Mouse (Mus musculus): ENCODE measurements at regions not wholly inside any gene's neighbourhood (a gene's known extent, or its start where the extent isn't known, plus 50 kb on each side); places are given as distances from the start of the nearest gene placed in this dataset.
"Not testable (repeated sequence)": the region's sequence is repeated elsewhere in the genome, so short reads cannot be mapped to it uniquely, and the experiment has no call there.

DNA sequence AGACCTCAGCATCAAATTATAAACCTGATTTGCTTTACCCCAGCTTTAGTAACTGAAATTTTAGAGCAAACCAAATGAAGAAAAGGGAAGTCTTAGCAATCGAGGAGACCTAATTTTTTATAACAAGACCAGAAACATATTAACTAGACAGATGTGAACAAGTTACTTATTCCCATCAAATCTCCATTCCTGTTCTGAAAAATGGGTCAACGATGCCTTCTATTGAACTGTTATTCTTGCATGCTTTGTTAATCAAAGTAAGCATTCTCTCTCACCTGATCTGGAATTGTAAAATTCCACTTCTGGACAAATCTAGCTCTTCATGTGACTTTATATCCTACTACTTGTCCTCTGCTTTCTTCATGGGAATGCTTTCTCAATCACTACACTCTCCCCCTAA lies 137.6 kb downstream of the Arrdc3 start:
- Histone ChIP-seq H3K36me3 (ENCODE audit: control insufficient read depth, insufficient read depth, low read length) (no peaks in the 10 kb centered on the region), H3K4me3 (ENCODE audit: low read depth, low read length) (no peak overlapping the region), H3K27ac (replicated peaks) (no peak overlapping the region), H3K9me3 (ENCODE audit: control insufficient read depth, low read length) (no peaks in the 10 kb centered on the region), H3K9ac (ENCODE audit: low read length) (no peak overlapping the region), H3K4me1 (replicated peaks; ENCODE audit: control insufficient read depth, insufficient read depth) (no peaks in the 10 kb centered on the region), H3K4me2 (replicated peaks; ENCODE audit: low read depth) (no peak overlapping the region), H3K27me3 (ENCODE audit: control insufficient read depth, insufficient read depth, low read length) (no peaks in the 10 kb centered on the region)
- TF ChIP-seq EP300 (optimal IDR thresholded peaks at IDR 0.05) (no peak), CTCF (IDR thresholded peaks at IDR 0.05; ENCODE audit: low read depth) (no peak)
- ATAC-seq (ENCODE audit: low FRiP score, low TSS enrichment) (no peak), DNase-seq (ENCODE audit: low spot score) (no peak)
- 88% methylated on average over 2 of the region's 2 CpGs for WGBS

DNA sequence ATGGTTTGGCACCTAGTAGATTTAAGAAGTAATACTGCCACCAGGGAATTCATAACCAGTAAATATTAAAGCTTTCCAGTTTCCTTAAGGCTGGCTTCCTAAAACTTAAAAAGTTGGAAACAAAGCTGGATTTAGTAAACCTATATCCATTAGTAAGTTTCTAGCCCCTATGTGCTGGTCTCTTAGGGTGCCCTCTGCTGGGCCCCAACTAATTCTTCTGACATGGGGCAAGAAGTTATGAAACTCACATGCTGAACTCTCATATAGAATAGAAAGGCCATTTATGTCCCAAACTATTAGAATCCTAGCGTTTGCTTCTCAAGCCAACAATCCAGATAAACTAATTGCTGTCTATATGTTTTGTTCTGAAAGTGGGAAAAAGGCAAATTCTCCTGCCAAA lies 139.2 kb downstream of the Arrdc3 start:
- TF ChIP-seq EP300 (optimal IDR thresholded peaks at IDR 0.05) (no peak), CTCF (IDR thresholded peaks at IDR 0.05; ENCODE audit: low read depth) (peak; percentile 42)
- H3K9ac ChIP-seq (ENCODE audit: low read length), result no peak overlapping the region

GRCm38 (mm10) chr13:81025241-81025760 lies 142.1 kb downstream of the Arrdc3 start:
- H3K27me3 ChIP-seq (ENCODE audit: control insufficient read depth, insufficient read depth, low read length); H3K9ac ChIP-seq (ENCODE audit: low read length); H3K36me3 ChIP-seq (ENCODE audit: control insufficient read depth, insufficient read depth, low read length); DNase-seq (ENCODE audit: low spot score); H3K4me3 ChIP-seq (ENCODE audit: low read depth, low read length); H3K4me1 ChIP-seq (replicated peaks; ENCODE audit: control insufficient read depth, insufficient read depth); ATAC-seq (ENCODE audit: low FRiP score, low TSS enrichment); H3K27ac ChIP-seq (replicated peaks); H3K9me3 ChIP-seq (ENCODE audit: control insufficient read depth, low read length); H3K4me2 ChIP-seq (replicated peaks; ENCODE audit: low read depth): not testable (repeated sequence)
- 91% methylated on average over 13 of the region's 14 CpGs for WGBS

More for the DNA sequence above, 139.2 kb downstream of the Arrdc3 start:
- H3K4me3 ChIP-seq (ENCODE audit: low read depth, low read length), result no peak overlapping the region
- H3K27ac ChIP-seq (replicated peaks), result no peak overlapping the region
- 71% methylated on average over 1 of the region's 1 CpGs for whole genome bisulfite sequencing
- no peaks in the 10 kb centered on the region for H3K27me3 ChIP-seq (ENCODE audit: control insufficient read depth, insufficient read depth, low read length)
- DNase-seq (ENCODE audit: low spot score), result no peak
- H3K9me3 ChIP-seq (ENCODE audit: control insufficient read depth, low read length), result no peaks in the 10 kb centered on the region
- H3K36me3 ChIP-seq (ENCODE audit: control insufficient read depth, insufficient read depth, low read length), result no peaks in the 10 kb centered on the region
- ATAC-seq (ENCODE audit: low FRiP score, low TSS enrichment), result no peak
- H3K4me1 ChIP-seq (replicated peaks; ENCODE audit: control insufficient read depth, insufficient read depth), result no peaks in the 10 kb centered on the region
- H3K4me2 ChIP-seq (replicated peaks; ENCODE audit: low read depth), result no peak overlapping the region

DNA sequence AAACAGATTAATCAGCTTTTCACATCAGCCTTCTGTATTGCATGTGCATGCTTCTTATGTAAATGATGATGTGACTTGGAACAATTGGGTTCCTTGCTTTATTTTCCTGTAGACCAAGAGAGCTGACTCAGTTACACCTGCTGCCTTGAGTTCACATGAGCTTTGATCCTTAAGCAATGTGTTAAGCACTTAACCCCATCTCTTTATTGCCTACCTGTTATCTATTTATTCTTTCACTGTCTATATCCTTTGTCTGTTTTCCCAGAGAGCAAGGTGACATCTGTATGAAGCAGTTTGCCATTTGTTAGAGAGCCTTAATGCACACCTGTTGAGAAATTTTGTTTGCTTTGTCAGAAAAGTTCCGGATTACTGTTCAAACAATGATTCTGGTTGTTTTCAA lies 154.1 kb downstream of the Arrdc3 start:
- Histone ChIP-seq H3K4me2 (replicated peaks; ENCODE audit: low read depth) (no peak overlapping the region), H3K27ac (replicated peaks) (no peak overlapping the region), H3K4me3 (ENCODE audit: low read depth, low read length) (no peak overlapping the region), H3K27me3 (ENCODE audit: control insufficient read depth, insufficient read depth, low read length) (no peaks in the 10 kb centered on the region), H3K9ac (ENCODE audit: low read length) (no peak overlapping the region), H3K9me3 (ENCODE audit: control insufficient read depth, low read length) (no peaks in the 10 kb centered on the region), H3K4me1 (replicated peaks; ENCODE audit: control insufficient read depth, insufficient read depth) (no peaks in the 10 kb centered on the region), H3K36me3 (ENCODE audit: control insufficient read depth, insufficient read depth, low read length) (no peaks in the 10 kb centered on the region)
- TF ChIP-seq CTCF (IDR thresholded peaks at IDR 0.05; ENCODE audit: low read depth) (no peak), EP300 (optimal IDR thresholded peaks at IDR 0.05) (no peak)
- no peak for ATAC-seq (ENCODE audit: low FRiP score, low TSS enrichment)
- no peak for DNase-seq (ENCODE audit: low spot score)
- WGBS, result 68% methylated on average over 1 of the region's 1 CpGs

DNA sequence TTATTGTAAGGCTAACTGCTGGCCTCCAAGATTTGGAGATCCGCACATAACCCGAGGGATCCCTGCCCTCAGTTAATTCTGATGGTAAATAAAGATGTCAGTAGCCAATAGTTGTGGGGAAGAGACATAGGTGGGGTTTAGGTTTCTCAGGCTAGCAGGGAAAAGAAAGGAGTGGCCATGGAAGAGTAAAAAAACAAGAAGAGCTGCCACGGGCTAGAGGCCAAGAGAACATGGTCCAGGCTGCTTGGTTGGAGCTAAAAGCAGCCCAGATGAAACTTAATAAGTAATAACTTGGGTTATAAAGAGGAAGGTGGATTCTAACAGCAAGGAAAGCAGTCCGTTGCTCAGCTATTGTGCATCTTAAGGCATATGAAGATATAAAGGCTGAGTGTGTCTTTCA lies 155.6 kb downstream of the Arrdc3 start:
- H3K27me3 ChIP-seq (ENCODE audit: control insufficient read depth, insufficient read depth, low read length), result no peaks in the 10 kb centered on the region
- H3K36me3 ChIP-seq (ENCODE audit: control insufficient read depth, insufficient read depth, low read length), result no peaks in the 10 kb centered on the region
- no peak for DNase-seq (ENCODE audit: low spot score)
- TF ChIP-seq CTCF (IDR thresholded peaks at IDR 0.05; ENCODE audit: low read depth), result no peak
- no peak for TF ChIP-seq EP300 (optimal IDR thresholded peaks at IDR 0.05)
- WGBS, result 81% methylated on average over 4 of the region's 4 CpGs
- H3K4me2 ChIP-seq (replicated peaks; ENCODE audit: low read depth), result no peak overlapping the region
- H3K9me3 ChIP-seq (ENCODE audit: control insufficient read depth, low read length), result no peaks in the 10 kb centered on the region
- ATAC-seq (ENCODE audit: low FRiP score, low TSS enrichment), result no peak
- no peaks in the 10 kb centered on the region for H3K4me1 ChIP-seq (replicated peaks; ENCODE audit: control insufficient read depth, insufficient read depth)
- no peak overlapping the region for H3K4me3 ChIP-seq (ENCODE audit: low read depth, low read length)
- H3K27ac ChIP-seq (replicated peaks), result no peak overlapping the region
- H3K9ac ChIP-seq (ENCODE audit: low read length), result no peak overlapping the region

GRCm38 (mm10) chr13:81040494-81040893 lies 157.3 kb downstream of the Arrdc3 start:
- TF ChIP-seq CTCF (IDR thresholded peaks at IDR 0.05; ENCODE audit: low read depth) (no peak), EP300 (optimal IDR thresholded peaks at IDR 0.05) (no peak)
- Histone ChIP-seq H3K4me3 (ENCODE audit: low read depth, low read length) (no peak overlapping the region), H3K9ac (ENCODE audit: low read length) (no peak overlapping the region), H3K27me3 (ENCODE audit: control insufficient read depth, insufficient read depth, low read length) (no peaks in the 10 kb centered on the region), H3K9me3 (ENCODE audit: control insufficient read depth, low read length) (no peaks in the 10 kb centered on the region), H3K4me1 (replicated peaks; ENCODE audit: control insufficient read depth, insufficient read depth) (no peaks in the 10 kb centered on the region), H3K36me3 (ENCODE audit: control insufficient read depth, insufficient read depth, low read length) (no peaks in the 10 kb centered on the region), H3K27ac (replicated peaks) (no peak overlapping the region), H3K4me2 (replicated peaks; ENCODE audit: low read depth) (no peak overlapping the region)
- DNase-seq (ENCODE audit: low spot score) (no peak), ATAC-seq (ENCODE audit: low FRiP score, low TSS enrichment) (no peak)
